Mouse (Mus musculus) midbrain, embryonic 15.5 days (tissue): ENCODE results near the gene Dhx34. TPM values are rescaled to one million over a fixed set of nuclear protein-coding genes. Genes with fewer than 3 reads are reported as not detected.

ENCODE experiments used
- ATAC-seq: fragments of 200-750 bp; cut with Nextera tagmentation; replicated peaks from 2 replicates; pipeline ENCODE4 v1.8.0; 2017; ENCODE audit warnings: moderate TSS enrichment
- H3K27ac ChIP-seq: fragments of 300-500 bp; sonication (generic); 2 replicates; pipeline ENCODE4 v1.5.1; 2015; ENCODE audit warnings: mild to moderate bottlenecking, inconsistent platforms
- H3K27me3 ChIP-seq: fragments of 300-500 bp; sonication (generic); replicated peaks from 2 replicates; pipeline ENCODE4 v1.6.1; 2015; ENCODE audit warnings: inconsistent platforms
- H3K36me3 ChIP-seq: fragments of 300-500 bp; sonication (generic); replicated peaks from 2 replicates; pipeline ENCODE4 v1.6.1; 2015; ENCODE audit warnings: inconsistent platforms
- H3K4me1 ChIP-seq: fragments of 300-500 bp; sonication (generic); 2 replicates; pipeline ENCODE4 v1.6.1; 2015; ENCODE audit warnings: inconsistent platforms
- H3K4me2 ChIP-seq: fragments of 300-500 bp; sonication (generic); 2 replicates; pipeline ENCODE4 v1.6.1; 2015; ENCODE audit warnings: inconsistent platforms, mild to moderate bottlenecking, moderate library complexity
- H3K4me3 ChIP-seq: fragments of 300-500 bp; sonication (generic); 2 replicates; pipeline ENCODE4 v1.5.1; 2015; ENCODE audit warnings: mild to moderate bottlenecking, inconsistent platforms
- H3K9ac ChIP-seq: fragments of 300-500 bp; sonication (generic); 2 replicates; pipeline ENCODE4 v1.6.1; 2015; ENCODE audit warnings: mild to moderate bottlenecking, inconsistent platforms
- H3K9me3 ChIP-seq: fragments of 300-500 bp; sonication (generic); 2 replicates; pipeline ENCODE4 v1.6.1; 2016; ENCODE audit warnings: inconsistent platforms
- WGBS: fragments of 180-500 bp; shearing (Covaris S2); methylation state at CpG from one replicate; pipeline ENCODE4 v1.1.7; 2015; ENCODE audit warnings: mixed read lengths; 5-methylcytosine and 5-hydroxymethylcytosine counted together
- polyA plus RNA-seq: library from polyadenylated mRNA; unstranded; fragments of >200 nt; fragmentation: Nextera tagmentation; extraction: Ambion mirVana; gene quantifications from 2 replicates; pipeline ENCODE4 v1.2.1, GENCODE M21; 2015

Gene Dhx34
- polyA plus RNA-seq, 1 experiment from 2014 or later = 15.5 TPM

DNA sequence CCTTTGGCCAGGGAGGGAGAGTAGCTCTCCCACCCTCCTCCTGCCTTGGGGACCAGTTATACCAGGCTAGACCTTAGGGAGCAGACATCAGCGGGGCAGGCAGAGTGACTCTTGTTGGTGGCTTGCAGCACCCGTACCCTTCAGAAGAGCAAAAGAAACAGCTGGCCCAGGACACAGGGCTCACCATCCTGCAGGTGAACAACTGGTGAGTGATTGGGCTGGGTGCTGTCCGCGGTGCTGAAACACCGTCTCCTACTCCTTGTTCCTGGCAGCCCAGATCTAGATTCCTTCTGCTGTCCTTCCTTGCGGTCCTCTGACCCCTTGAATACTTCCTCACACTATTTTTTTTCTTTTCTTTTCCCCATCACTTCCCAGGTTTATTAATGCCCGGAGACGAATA, 38.2 kb downstream of the Dhx34 start:
- H3K9me3 ChIP-seq = no peaks in the 10 kb centered on the region

DNA sequence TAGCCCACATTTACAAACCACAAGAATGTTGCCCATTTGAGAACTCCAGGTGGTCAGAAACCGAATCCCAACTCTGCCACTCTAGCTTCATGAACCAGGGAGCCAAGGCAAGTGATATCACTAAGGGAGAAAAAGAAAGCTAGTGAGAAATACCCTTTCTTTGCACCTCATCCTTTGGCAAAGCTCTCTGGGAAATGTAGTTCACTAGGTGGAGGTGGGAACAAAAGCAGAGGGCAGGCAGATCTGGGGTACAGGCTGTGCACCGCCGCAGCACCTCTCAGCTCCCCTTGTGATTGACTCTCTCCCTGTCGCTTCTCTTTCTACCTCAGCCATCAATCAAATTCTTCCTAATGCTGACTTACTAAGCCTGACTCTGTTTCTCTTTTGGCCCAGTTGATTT, 43.7 kb downstream of the Dhx34 start:
- Histone ChIP-seq H3K4me1 (peaks cover 27% of the 10 kb centered on the region), H3K4me2 (no peak overlapping the region), H3K27ac (no peak overlapping the region), H3K4me3 (no peak overlapping the region), H3K36me3 (peaks cover 30% of the 10 kb centered on the region), H3K9ac (no peak overlapping the region), H3K9me3 (no peaks in the 10 kb centered on the region), H3K27me3 (no peaks in the 10 kb centered on the region)
- no peak for ATAC-seq
- WGBS = 71% methylated on average over 4 of the region's 4 CpGs

More for the DNA sequence above, 38.2 kb downstream of the Dhx34 start:
- no peak overlapping the region for H3K4me2 ChIP-seq
- no peaks in the 10 kb centered on the region for H3K4me1 ChIP-seq
- WGBS = 27% methylated on average over 8 of the region's 8 CpGs
- H3K27ac ChIP-seq = no peak overlapping the region
- H3K9ac ChIP-seq = no peak overlapping the region
- H3K4me3 ChIP-seq = no peak overlapping the region
- peaks cover 54% of the 10 kb centered on the region for H3K36me3 ChIP-seq
- H3K27me3 ChIP-seq = no peaks in the 10 kb centered on the region
- no peak for ATAC-seq

DNA sequence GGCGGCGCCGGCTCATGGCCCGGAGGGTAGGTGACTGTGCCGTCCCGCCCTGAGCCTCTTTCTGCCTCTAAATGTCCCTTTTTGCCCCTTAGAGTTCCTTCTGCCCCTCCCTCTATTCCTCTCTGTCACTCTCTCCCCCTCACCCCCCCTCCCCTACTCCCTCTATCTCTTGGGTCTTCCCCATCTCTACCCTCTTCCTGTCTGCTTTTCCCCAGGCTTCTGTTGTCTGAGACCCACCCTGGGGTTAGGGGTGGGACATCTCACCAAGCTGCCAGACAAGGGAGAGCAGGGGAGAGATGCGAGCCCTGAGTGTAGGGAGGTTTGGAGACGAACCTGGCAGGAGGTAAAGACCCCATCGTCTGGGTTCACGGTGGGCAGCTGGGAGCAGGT, 46.3 kb downstream of the Dhx34 start:
- H3K27ac ChIP-seq = peak overlapping the region; percentile 84
- peaks cover 38% of the 10 kb centered on the region for H3K4me1 ChIP-seq
- H3K36me3 ChIP-seq = peaks cover 22% of the 10 kb centered on the region
- peak overlapping the region; percentile 91 for H3K4me3 ChIP-seq
- WGBS = under 1% methylated on average over 10 of the region's 10 CpGs
- no peaks in the 10 kb centered on the region for H3K9me3 ChIP-seq
- no peaks in the 10 kb centered on the region for H3K27me3 ChIP-seq
- peak overlapping the region; percentile 74 for H3K4me2 ChIP-seq
- peak; percentile 57 for ATAC-seq
- peak overlapping the region; percentile 86 for H3K9ac ChIP-seq

DNA sequence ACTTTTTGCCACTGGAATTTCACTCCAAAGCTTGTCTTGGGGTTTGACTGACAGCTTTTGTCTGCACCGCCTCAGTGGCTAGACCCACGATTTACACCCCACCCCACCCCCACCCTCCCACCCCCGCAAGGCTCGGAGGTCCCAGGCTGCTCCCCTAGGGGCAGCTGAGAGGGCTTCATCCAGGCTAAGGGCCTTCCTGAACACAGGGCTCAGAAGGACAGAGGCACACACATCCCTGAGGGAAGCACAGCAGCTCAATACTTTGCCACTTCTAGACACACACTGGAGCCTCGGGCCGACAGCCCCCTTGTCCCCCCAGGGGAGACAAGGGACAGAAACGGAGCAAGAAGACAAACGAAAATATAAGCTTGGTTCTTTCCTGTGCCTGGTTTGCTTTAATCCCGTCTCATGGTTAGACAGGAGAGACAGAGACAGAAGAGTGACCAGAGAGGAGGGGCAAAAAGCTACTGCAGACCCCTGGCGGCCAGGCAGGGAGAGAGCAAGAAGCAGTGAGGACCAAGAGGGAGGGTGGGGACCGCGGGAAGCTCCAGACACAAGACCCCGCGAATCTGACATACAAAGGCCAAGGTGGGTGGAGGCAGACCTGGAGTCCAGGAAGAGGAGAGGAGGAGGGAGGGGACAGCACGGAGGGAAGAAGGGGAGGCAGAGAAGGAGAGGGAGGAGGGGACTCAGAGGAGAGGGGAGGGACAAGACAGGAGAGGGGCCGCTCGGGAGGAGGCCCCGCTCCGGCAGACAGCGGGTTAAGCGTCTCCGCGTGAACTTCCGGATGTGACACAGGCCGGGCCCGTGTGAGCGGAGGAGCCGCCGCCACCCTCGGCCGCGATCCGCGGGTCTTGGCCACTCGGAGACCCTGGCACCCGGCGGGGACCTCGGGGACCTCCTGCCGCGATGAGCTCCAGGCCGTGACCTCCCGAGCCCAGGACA, 47.0 kb downstream of the Dhx34 start, which contains the start of gene Meis3:
TSS of gene Meis3 (plus strand) at position 494 of the 945 bp plus-strand sequence.
- under 1% methylated on average over 42 of the region's 42 CpGs for WGBS
- H3K9me3 ChIP-seq = no peaks in the 10 kb centered on the region
- H3K27ac ChIP-seq = peak within 1 kb of the TSS; percentile 84
- H3K4me1 ChIP-seq = peaks cover 38% of the 10 kb centered on the region
- no peaks in the 10 kb centered on the region for H3K27me3 ChIP-seq
- H3K4me2 ChIP-seq = peak within 1 kb of the TSS; percentile 74
- peak within 1 kb of the TSS; percentile 91 for H3K4me3 ChIP-seq
- peaks cover 21% of the 10 kb centered on the region for H3K36me3 ChIP-seq
- ATAC-seq = peak; percentile 93
- H3K9ac ChIP-seq = peak within 1 kb of the TSS; percentile 86

DNA sequence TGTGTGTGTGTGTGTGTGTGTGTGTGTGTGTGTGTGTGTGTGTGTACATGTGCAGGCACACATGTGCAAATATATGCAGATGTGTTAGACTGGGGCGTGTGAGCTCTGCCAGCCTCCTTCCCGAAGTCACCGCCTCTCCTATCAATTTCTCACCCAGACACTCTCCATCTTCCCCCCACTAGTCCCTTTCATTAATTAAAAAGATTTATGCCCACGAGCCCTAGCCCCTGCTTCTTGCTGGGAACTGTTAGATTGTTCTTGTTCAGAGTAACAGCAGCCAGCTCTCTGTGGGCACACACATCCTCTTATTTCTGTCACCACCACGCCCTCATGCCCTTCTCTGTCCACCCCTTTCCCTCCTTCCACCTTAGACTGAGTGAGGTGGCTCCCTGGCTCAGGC, 48.7 kb downstream of the Dhx34 start:
- no peaks in the 10 kb centered on the region for H3K27me3 ChIP-seq
- H3K9ac ChIP-seq = peak overlapping the region; percentile 29; the same call in 1 of the 2 replicates
- H3K36me3 ChIP-seq = peaks cover 4% of the 10 kb centered on the region; the same call in 1 of the 2 replicates
- ATAC-seq = no peak
- WGBS = 44% methylated on average over 5 of the region's 5 CpGs
- peaks cover 38% of the 10 kb centered on the region for H3K4me1 ChIP-seq
- H3K4me3 ChIP-seq = no peak overlapping the region
- no peak overlapping the region for H3K27ac ChIP-seq
- no peaks in the 10 kb centered on the region for H3K9me3 ChIP-seq
- H3K4me2 ChIP-seq = peak overlapping the region; percentile 74; the same call in 1 of the 2 replicates

DNA sequence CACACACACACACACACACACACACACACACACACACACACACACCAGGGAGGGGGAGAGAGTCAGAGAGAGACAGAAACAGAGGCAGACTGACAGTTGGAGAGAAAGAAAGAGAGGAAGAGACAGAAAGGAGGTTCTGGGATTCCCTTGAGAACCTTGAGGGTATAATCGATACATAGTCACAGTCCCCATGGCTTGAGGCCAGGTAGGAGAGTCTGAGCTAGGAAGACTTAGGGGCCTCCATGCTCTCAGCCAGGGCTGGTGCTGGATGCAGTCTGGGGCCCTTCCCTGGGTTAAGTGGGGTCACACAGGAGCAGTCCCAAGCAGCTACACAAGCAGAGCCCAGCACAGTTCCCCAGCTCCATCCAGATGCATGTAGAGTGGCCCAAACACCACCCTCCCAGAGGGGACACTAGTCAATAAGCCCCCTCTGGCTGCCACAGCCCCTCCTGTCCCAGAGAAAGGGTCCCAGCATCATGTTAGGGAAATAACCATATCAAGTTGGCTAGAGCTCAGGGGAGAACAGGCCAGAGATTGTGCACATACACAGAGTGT, 49.2 kb downstream of the Dhx34 start:
- Histone ChIP-seq H3K4me2 (no peak overlapping the region), H3K36me3 (no peaks in the 10 kb centered on the region)

DNA sequence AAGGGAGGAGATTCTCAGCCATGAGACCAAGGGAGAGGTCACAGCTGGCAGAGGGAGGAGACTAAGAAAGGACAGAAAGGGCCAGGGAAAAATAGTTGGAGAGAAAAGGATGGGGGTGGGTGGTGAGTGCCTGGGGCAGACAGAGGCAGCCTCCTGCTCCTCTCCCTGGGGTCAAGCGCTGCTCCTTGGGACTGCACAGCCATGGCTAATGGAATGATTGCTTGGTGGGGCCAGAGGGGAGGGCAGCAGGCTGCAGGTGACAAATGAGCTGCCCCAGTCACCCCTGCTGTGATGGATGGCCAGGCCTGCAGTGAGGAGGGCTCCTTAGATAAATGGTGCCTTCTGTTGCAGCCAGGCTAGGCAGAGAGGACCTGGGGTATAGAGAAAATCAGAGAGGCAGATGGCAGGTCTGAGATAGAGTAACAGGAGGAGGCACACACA, 49.7 kb downstream of the Dhx34 start:
- 0% methylated on average over 1 of the region's 1 CpGs for WGBS
- Histone ChIP-seq H3K4me2 (no peak overlapping the region), H3K9ac (no peak overlapping the region), H3K4me1 (peaks cover 38% of the 10 kb centered on the region), H3K36me3 (no peaks in the 10 kb centered on the region), H3K9me3 (no peaks in the 10 kb centered on the region), H3K27ac (no peak overlapping the region), H3K27me3 (no peaks in the 10 kb centered on the region), H3K4me3 (no peak overlapping the region)
- ATAC-seq = no peak

More for the DNA sequence above, 49.2 kb downstream of the Dhx34 start:
- no peak overlapping the region for H3K4me3 ChIP-seq
- no peaks in the 10 kb centered on the region for H3K9me3 ChIP-seq
- peaks cover 38% of the 10 kb centered on the region for H3K4me1 ChIP-seq
- H3K9ac ChIP-seq = no peak overlapping the region
- H3K27me3 ChIP-seq = no peaks in the 10 kb centered on the region
- ATAC-seq = no peak
- 38% methylated on average over 1 of the region's 1 CpGs for WGBS
- H3K27ac ChIP-seq = no peak overlapping the region

DNA sequence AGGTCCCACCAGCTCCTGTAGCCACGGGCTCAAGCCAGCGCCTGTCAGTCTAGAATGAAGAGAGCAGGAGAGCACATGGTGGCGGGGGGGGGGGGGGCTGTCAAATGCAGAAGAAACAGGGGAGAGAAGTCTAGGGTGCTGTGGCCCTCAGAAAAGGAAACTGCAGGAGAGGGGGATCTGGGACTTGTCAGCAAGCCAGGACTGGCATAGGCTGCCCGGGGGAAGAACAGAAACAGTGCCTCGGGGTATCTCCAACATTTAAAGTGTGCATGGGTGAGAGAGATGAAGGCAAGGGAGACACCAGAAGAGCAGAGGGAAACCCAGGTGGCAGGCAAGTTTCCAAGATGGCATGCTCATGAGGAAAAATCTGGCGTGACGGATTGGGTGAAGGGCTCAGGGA, 59.8 kb downstream of the Dhx34 start:
- 66% methylated on average over 7 of the region's 7 CpGs for WGBS
- H3K9ac ChIP-seq = no peak overlapping the region
- no peak overlapping the region for H3K4me3 ChIP-seq
- no peak overlapping the region for H3K27ac ChIP-seq
- no peak; the same call in 1 of the 2 replicates for ATAC-seq
- H3K9me3 ChIP-seq = no peaks in the 10 kb centered on the region
- H3K4me2 ChIP-seq = no peak overlapping the region
- no peaks in the 10 kb centered on the region for H3K36me3 ChIP-seq
- peaks cover 8% of the 10 kb centered on the region; the same call in 1 of the 2 replicates for H3K4me1 ChIP-seq
- peaks cover 16% of the 10 kb centered on the region; the same call in 1 of the 2 replicates for H3K27me3 ChIP-seq

DNA sequence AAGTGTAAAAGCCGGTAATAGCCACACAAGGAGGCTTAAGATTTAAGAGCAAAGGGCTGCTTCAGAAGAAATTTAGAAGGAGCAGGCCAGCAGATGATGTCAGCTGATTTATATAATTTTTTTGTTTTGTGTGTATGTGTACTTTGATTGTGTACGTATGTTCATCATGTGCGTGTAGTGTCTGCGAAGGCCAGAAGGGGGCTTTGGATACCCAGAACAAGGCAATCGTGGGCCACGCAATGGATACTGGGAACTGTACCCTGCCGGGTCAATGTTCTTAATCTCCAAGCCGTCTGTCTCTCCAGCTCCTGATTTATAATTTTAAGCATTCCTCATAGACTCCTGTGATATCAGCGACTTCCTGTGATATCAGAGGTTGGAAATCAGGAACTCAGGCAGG, 60.5 kb downstream of the Dhx34 start:
- no peaks in the 10 kb centered on the region for H3K9me3 ChIP-seq
- ATAC-seq = no peak
- WGBS = 90% methylated on average over 9 of the region's 9 CpGs
- peaks cover 16% of the 10 kb centered on the region; the same call in 1 of the 2 replicates for H3K27me3 ChIP-seq
- peaks cover 8% of the 10 kb centered on the region; the same call in 1 of the 2 replicates for H3K4me1 ChIP-seq
- H3K9ac ChIP-seq = no peak overlapping the region
- no peak overlapping the region for H3K4me2 ChIP-seq
- H3K4me3 ChIP-seq = no peak overlapping the region
- H3K27ac ChIP-seq = no peak overlapping the region
- no peaks in the 10 kb centered on the region for H3K36me3 ChIP-seq

DNA sequence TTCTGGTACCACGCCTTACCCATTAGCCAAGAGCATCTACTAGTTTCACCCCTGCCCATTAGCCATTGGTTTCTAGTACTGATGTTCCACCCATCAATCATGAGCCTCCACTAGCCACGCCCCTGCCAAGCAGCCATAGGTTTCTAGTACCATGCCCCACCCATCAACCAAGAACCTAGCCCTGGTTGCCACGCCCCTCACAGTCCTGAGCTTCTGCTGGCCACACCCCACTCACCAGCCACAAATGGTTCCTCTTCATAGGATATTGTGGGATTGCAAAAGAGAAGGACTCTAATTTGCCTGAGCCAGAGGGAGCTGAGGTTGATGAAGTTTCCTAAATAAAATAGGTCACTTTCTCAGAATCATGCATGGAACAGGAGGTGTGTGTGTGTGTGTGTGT, 61.1 kb downstream of the Dhx34 start:
- Histone ChIP-seq H3K9me3 (no peaks in the 10 kb centered on the region), H3K27me3 (peaks cover 16% of the 10 kb centered on the region; the same call in 1 of the 2 replicates), H3K4me1 (peaks cover 8% of the 10 kb centered on the region; the same call in 1 of the 2 replicates), H3K4me3 (no peak overlapping the region), H3K36me3 (no peaks in the 10 kb centered on the region), H3K4me2 (no peak overlapping the region), H3K9ac (no peak overlapping the region), H3K27ac (no peak overlapping the region)
- no peak for ATAC-seq
- WGBS = 80% methylated on average over 3 of the region's 3 CpGs

DNA sequence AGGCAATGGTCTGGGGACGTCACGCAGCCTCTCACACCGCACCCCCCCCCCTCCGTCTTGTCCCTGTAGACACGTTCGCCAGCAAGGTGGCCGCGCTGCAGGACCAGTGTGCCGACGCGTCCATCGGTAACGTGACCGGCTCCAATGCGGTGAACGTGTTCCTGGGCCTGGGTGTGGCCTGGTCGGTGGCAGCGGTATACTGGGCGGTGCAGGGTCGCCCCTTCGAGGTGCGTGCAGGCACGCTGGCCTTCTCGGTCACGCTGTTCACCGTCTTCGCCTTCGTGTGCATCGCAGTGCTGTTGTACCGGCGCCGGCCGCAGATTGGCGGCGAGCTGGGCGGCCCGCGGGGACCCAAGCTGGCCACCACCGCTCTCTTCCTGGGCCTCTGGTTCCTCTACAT, 63.1 kb downstream of the Dhx34 start:
- 10% methylated on average over 39 of the region's 39 CpGs for WGBS
- Histone ChIP-seq H3K27ac (no peak overlapping the region), H3K9me3 (no peaks in the 10 kb centered on the region), H3K27me3 (peaks cover 16% of the 10 kb centered on the region; the same call in 1 of the 2 replicates), H3K36me3 (no peaks in the 10 kb centered on the region), H3K4me2 (peak overlapping the region; percentile 46), H3K9ac (0 out of 2 replicates have a peak overlapping the region, but pooled peaks have one; percentile 10), H3K4me1 (peaks cover 8% of the 10 kb centered on the region; the same call in 1 of the 2 replicates), H3K4me3 (peak overlapping the region; percentile 22)
- peak; percentile 44 for ATAC-seq

DNA sequence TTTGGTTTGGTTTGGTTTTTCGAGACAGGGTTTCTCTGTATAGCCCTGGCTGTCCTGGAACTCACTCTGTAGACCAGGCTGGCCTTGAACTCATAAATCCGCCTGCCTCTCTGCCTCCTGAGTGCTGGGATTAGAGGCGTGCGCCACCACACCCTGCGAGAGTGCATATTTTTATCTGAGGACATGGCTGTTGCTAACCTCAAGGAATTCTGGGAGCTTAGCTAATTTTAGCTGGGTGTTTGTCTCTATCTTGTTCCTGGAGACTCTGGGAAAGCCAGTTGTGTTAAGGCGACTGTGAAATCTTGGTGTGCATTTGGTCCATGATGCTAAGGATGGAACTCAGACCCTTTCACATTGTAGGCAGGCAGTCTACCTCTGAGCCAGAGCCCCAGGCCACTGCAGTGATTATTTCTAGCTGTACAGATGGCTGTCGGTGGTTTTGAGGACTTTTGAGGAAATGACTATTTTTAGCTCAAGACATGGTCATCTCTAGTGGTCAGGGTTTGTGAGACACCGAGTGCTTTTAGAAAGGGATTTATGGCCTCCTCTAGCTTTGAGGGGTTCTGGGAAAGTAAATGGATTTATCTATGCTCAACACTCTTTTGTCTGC, 65.6 kb downstream of the Dhx34 start:
- ATAC-seq = no peak
- no peaks in the 10 kb centered on the region for H3K36me3 ChIP-seq
- no peaks in the 10 kb centered on the region for H3K9me3 ChIP-seq
- H3K4me1 ChIP-seq = peaks cover 8% of the 10 kb centered on the region; the same call in 1 of the 2 replicates
- no peak overlapping the region for H3K4me2 ChIP-seq
- no peak overlapping the region for H3K9ac ChIP-seq
- H3K27ac ChIP-seq = no peak overlapping the region
- peaks cover 16% of the 10 kb centered on the region; the same call in 1 of the 2 replicates for H3K27me3 ChIP-seq
- no peak overlapping the region for H3K4me3 ChIP-seq
- 78% methylated on average over 8 of the region's 8 CpGs for WGBS
